Mouse (Mus musculus): ENCODE measurements at regions not wholly inside any gene's neighbourhood (a gene's known extent, or its start where the extent isn't known, plus 50 kb on each side); places are given as distances from the start of the nearest gene placed in this dataset.

DNA sequence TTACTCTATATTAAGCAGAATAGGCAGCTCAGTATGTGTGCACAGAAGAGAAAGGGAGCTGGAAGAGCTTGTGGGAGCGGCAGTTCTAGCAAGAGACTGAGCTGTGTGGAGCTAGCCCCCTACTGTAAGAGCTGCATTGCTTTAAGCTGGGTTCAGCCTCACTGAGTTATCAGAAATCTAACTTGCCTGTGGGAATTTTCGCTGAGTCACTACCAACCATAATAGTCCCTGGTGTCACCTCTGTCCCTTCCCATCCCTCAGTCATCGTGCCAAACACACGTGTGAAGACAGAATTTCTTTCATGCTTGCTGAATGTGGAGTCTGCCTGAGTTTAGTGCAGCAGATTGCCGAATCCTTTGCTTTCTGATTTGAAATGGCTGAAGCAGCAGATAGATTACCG lies 99.0 kb upstream of the Eomes start:
- Histone ChIP-seq H3K36me3 (ENCODE audit: control insufficient read depth, insufficient read depth, low read length, poor library complexity, severe bottlenecking) (no peaks in the 10 kb centered on the region), H3K9ac (ENCODE audit: insufficient read depth, low read depth, low read length, poor library complexity, severe bottlenecking) (no peak overlapping the region), H3K4me1 (ENCODE audit: control insufficient read depth in 2 of 2, insufficient read depth in 2 of 2, low read length in 2 of 2, poor library complexity in 1 of 2) (no peaks in the 10 kb centered on the region), H3K9me3 (ENCODE audit: control insufficient read depth, insufficient read depth, low read depth, low read length) (no peaks in the 10 kb centered on the region), H3K4me3 (ENCODE audit: insufficient read depth in 1 of 2, low read depth in 1 of 2, low read length in 2 of 2, poor library complexity in 1 of 2, severe bottlenecking in 1 of 2) (no peak overlapping the region), H3K27ac (ENCODE audit: insufficient read depth, low read depth, low read length, poor library complexity, severe bottlenecking) (no peak overlapping the region)
- in situ Hi-C loops (cut with MboI; ENCODE audit: low sequenced_read_pairs in 2 of 2, unreplicated experiment in 2 of 2), result no loop called here
- TF ChIP-seq MAFK (IDR thresholded peaks at IDR 0.05; ENCODE audit: insufficient read depth, low read depth, low read length) (no peak), CHD2 (IDR thresholded peaks at IDR 0.05; ENCODE audit: low read depth, low read length) (no peak), HCFC1 (IDR thresholded peaks at IDR 0.05; ENCODE audit: borderline replicate concordance, insufficient read depth, low read length) (no peak)
- no peak for DNase-seq (ENCODE audit: low read depth, low spot score)

DNA sequence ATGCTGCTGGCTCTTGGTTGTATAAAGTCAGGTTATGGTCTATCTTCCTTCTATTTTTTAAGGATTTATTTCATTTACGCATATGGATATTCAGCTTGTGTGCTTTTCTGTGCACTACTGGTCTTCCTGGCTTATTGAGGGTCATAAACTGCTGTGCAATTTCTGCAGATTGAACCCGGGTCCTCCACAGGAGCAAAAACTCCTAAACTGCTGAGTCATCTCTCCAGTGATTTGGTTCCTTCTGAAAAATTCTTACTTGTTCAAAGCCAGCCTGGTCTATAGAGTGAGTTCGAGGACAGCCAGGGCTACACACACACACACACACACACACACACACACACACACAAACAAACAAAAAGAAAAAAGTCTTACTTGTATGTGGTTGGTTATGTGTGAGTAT lies 95.5 kb upstream of the Eomes start:
- H3K4me3 ChIP-seq (ENCODE audit: insufficient read depth in 1 of 2, low read depth in 1 of 2, low read length in 2 of 2, poor library complexity in 1 of 2, severe bottlenecking in 1 of 2), result no peak overlapping the region
- H3K9ac ChIP-seq (ENCODE audit: insufficient read depth, low read depth, low read length, poor library complexity, severe bottlenecking), result no peak overlapping the region
- H3K9me3 ChIP-seq (ENCODE audit: control insufficient read depth, insufficient read depth, low read depth, low read length), result no peaks in the 10 kb centered on the region
- in situ Hi-C loops (cut with MboI; ENCODE audit: low sequenced_read_pairs in 2 of 2, unreplicated experiment in 2 of 2), result no loop called here
- H3K27ac ChIP-seq (ENCODE audit: insufficient read depth, low read depth, low read length, poor library complexity, severe bottlenecking), result no peak overlapping the region
- no peak for DNase-seq (ENCODE audit: low read depth, low spot score)
- peak; percentile 77; the same call in 1 of the 2 replicates for TF ChIP-seq MAFK (IDR thresholded peaks at IDR 0.05; ENCODE audit: insufficient read depth, low read depth, low read length)
- no peak for TF ChIP-seq HCFC1 (IDR thresholded peaks at IDR 0.05; ENCODE audit: borderline replicate concordance, insufficient read depth, low read length)
- H3K4me1 ChIP-seq (ENCODE audit: control insufficient read depth in 2 of 2, insufficient read depth in 2 of 2, low read length in 2 of 2, poor library complexity in 1 of 2), result no peaks in the 10 kb centered on the region; a peak in 1 of 4 replicates
- H3K36me3 ChIP-seq (ENCODE audit: control insufficient read depth, insufficient read depth, low read length, poor library complexity, severe bottlenecking), result no peaks in the 10 kb centered on the region

DNA sequence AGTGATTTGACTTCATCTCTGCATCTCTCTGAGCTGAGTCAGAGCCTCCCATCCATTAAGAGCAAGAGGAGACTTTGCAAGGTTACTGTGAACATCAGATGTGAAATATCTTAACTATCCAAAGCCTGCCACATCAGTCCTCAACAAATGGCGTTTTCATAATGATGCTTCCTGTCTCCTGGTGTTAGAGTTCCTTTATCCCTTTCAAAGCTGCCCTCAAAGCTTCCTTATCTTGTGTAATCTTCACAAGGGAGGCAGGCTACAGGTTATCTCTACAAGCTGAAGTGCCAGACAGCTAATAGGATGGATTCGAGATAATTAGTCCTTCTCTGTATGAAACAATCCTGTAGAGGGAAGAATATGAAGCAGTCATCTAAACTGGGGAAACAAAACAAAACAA lies 93.4 kb upstream of the Eomes start:
- H3K9me3 ChIP-seq (ENCODE audit: control insufficient read depth, insufficient read depth, low read depth, low read length), result no peaks in the 10 kb centered on the region
- no peak for TF ChIP-seq CHD2 (IDR thresholded peaks at IDR 0.05; ENCODE audit: low read depth, low read length)
- TF ChIP-seq ZNF384 (IDR thresholded peaks at IDR 0.05; ENCODE audit: low read depth, low read length), result no peak
- no peak for TF ChIP-seq ZC3H11A (IDR thresholded peaks at IDR 0.05; ENCODE audit: borderline replicate concordance, low read depth, low read length)
- no peak for TF ChIP-seq MAFK (IDR thresholded peaks at IDR 0.05; ENCODE audit: insufficient read depth, low read depth, low read length)
- no peak for TF ChIP-seq HCFC1 (IDR thresholded peaks at IDR 0.05; ENCODE audit: borderline replicate concordance, insufficient read depth, low read length)
- no peaks in the 10 kb centered on the region for H3K36me3 ChIP-seq (ENCODE audit: control insufficient read depth, insufficient read depth, low read length, poor library complexity, severe bottlenecking)
- H3K4me1 ChIP-seq (ENCODE audit: control insufficient read depth in 2 of 2, insufficient read depth in 2 of 2, low read length in 2 of 2, poor library complexity in 1 of 2), result peaks cover 3 to 11% of the 10 kb centered on the region in 2 experiments; a peak in 3 of 4 replicates
- no peak overlapping the region for H3K9ac ChIP-seq (ENCODE audit: insufficient read depth, low read depth, low read length, poor library complexity, severe bottlenecking)
- in situ Hi-C loops (cut with MboI; ENCODE audit: low sequenced_read_pairs in 2 of 2, unreplicated experiment in 2 of 2), result no loop called here
- no peak overlapping the region for H3K27ac ChIP-seq (ENCODE audit: insufficient read depth, low read depth, low read length, poor library complexity, severe bottlenecking)
- DNase-seq (ENCODE audit: low read depth, low spot score), result no peak
- H3K4me3 ChIP-seq (ENCODE audit: insufficient read depth in 1 of 2, low read depth in 1 of 2, low read length in 2 of 2, poor library complexity in 1 of 2, severe bottlenecking in 1 of 2), result no peak overlapping the region

DNA sequence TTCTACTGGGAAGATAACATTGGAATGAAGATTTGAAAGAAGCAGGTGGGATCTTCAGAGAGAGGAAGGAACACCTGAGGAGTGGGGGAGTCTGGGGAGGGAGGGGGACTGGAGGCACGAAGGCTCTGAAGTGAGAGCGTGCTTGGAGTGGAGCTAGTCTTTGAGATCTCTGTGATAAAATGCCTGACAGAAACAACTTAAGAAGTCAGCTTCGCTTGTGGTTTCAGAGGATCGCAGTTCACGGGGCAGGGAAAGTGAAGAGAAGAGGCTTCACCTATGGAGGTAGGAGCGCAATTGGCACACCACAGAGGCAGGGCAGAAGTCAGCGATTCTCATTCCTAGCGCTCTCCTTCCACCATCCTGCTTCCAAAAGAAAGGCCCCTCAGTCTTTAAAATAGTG lies 90.4 kb upstream of the Eomes start:
- in situ Hi-C loops (cut with MboI; ENCODE audit: low sequenced_read_pairs in 2 of 2, unreplicated experiment in 2 of 2), result no loop called here
- H3K4me3 ChIP-seq (ENCODE audit: insufficient read depth in 1 of 2, low read depth in 1 of 2, low read length in 2 of 2, poor library complexity in 1 of 2, severe bottlenecking in 1 of 2), result no peak overlapping the region
- TF ChIP-seq MAFK (IDR thresholded peaks at IDR 0.05; ENCODE audit: insufficient read depth, low read depth, low read length) (no peak), ZC3H11A (IDR thresholded peaks at IDR 0.05; ENCODE audit: borderline replicate concordance, low read depth, low read length) (no peak), HCFC1 (IDR thresholded peaks at IDR 0.05; ENCODE audit: borderline replicate concordance, insufficient read depth, low read length) (no peak), CHD2 (IDR thresholded peaks at IDR 0.05; ENCODE audit: low read depth, low read length) (no peak), ZNF384 (IDR thresholded peaks at IDR 0.05; ENCODE audit: low read depth, low read length) (no peak)
- H3K36me3 ChIP-seq (ENCODE audit: control insufficient read depth, insufficient read depth, low read length, poor library complexity, severe bottlenecking), result no peaks in the 10 kb centered on the region
- no peak for DNase-seq (ENCODE audit: low read depth, low spot score)
- no peak overlapping the region for H3K27ac ChIP-seq (ENCODE audit: insufficient read depth, low read depth, low read length, poor library complexity, severe bottlenecking)
- no peaks in the 10 kb centered on the region for H3K9me3 ChIP-seq (ENCODE audit: control insufficient read depth, insufficient read depth, low read depth, low read length)
- H3K9ac ChIP-seq (ENCODE audit: insufficient read depth, low read depth, low read length, poor library complexity, severe bottlenecking), result no peak overlapping the region
- H3K4me1 ChIP-seq (ENCODE audit: control insufficient read depth in 2 of 2, insufficient read depth in 2 of 2, low read length in 2 of 2, poor library complexity in 1 of 2), result peaks cover 3 to 21% of the 10 kb centered on the region in 2 experiments; a peak in 3 of 4 replicates
